Mouse (Mus musculus): ENCODE data around the gene Prl7a1. TPM values are rescaled to one million over a fixed set of nuclear protein-coding genes. Genes with fewer than 3 reads are reported as not detected.

Prl7a1 gene
- not detected for polyA plus RNA-seq (2017; shearing (Covaris generic))

GRCm38 (mm10) chr13:27642393-27642792, at the start of gene Prl7a1:
Gene Prl7a1 (minus strand): TSS chr13:27642493.

GRCm38 (mm10) chr13:27667936-27668335, 25.6 kb upstream of the Prl7a1 start, which contains the start of gene Prl7a2:
Gene Prl7a2 (minus strand): TSS chr13:27668036.

GRCm38 (mm10) chr13:27610482-27610881, 31.8 kb downstream of the Prl7a1 start, which contains the start of gene Prl7b1:
Gene Prl7b1 (minus strand): TSS chr13:27610582.

Other genes with a start within 250 kb of the Prl7a1 start
- gene Prl8a6, start 203.8 kb downstream of the Prl7a1 start, polyA plus RNA-seq (2017; shearing (Covaris generic)): not detected
- gene Prl8a8, start 129.3 kb downstream of the Prl7a1 start, polyA plus RNA-seq (2017; shearing (Covaris generic)): not detected
- not detected for gene Prl8a9, start 77.9 kb downstream of the Prl7a1 start, polyA plus RNA-seq (2017; shearing (Covaris generic))
- not detected for gene Prl8a1, start 60.3 kb downstream of the Prl7a1 start, polyA plus RNA-seq (2017; shearing (Covaris generic))
- not detected for gene Prl7b1, start 31.9 kb downstream of the Prl7a1 start, polyA plus RNA-seq (2017; shearing (Covaris generic))
- not detected for gene Prl7a2, start 25.5 kb upstream of the Prl7a1 start, polyA plus RNA-seq (2017; shearing (Covaris generic))
- gene Prl7d1, start 74.2 kb upstream of the Prl7a1 start, polyA plus RNA-seq (2017; shearing (Covaris generic)): under 1 TPM in 1 of 2 experiments, not detected in 1; 0.17 TPM
- gene Prl7c1, start 138.3 kb upstream of the Prl7a1 start, polyA plus RNA-seq (2017; shearing (Covaris generic)): not detected
- gene Prl2a1, start 159.2 kb upstream of the Prl7a1 start, polyA plus RNA-seq (2017; shearing (Covaris generic)): not detected
- under 1 TPM in 1 of 2 experiments, not detected in 1; 0.25 TPM for gene Prl2c1, start 206.8 kb upstream of the Prl7a1 start, polyA plus RNA-seq (2017; shearing (Covaris generic))

Measured in activated CD4-positive, CD25-positive, alpha-beta regulatory T cell (primary cell).